Mouse (Mus musculus) heart, embryonic 12.5 days (tissue): ENCODE measurements at regions not wholly inside any gene's neighbourhood (a gene's known extent, or its start where the extent isn't known, plus 50 kb on each side); places are given as distances from the start of the nearest gene placed in this dataset.

Source experiments
- ATAC-seq: fragments of 200-750 bp; cut with Nextera tagmentation; 2 replicates; pipeline ENCODE4 v1.8.0; 2017; ENCODE audit warnings: moderate TSS enrichment, moderate library complexity; ENCODE audit not compliant: insufficient number of reproducible peaks, low FRiP score
- H3K27ac ChIP-seq: fragments of 300-500 bp; sonication (generic); 2 replicates; pipeline ENCODE4 v1.5.1; 2016; ENCODE audit warnings: mild to moderate bottlenecking, moderate library complexity; ENCODE audit not compliant: poor library complexity, severe bottlenecking
- H3K27me3 ChIP-seq: fragments of 300-500 bp; sonication (generic); replicated peaks from 2 replicates; pipeline ENCODE4 v1.6.1; 2016; ENCODE audit warnings: mild to moderate bottlenecking, moderate library complexity
- H3K36me3 ChIP-seq: fragments of 300-500 bp; sonication (generic); 2 replicates; pipeline ENCODE4 v1.6.1; 2016; ENCODE audit warnings: mild to moderate bottlenecking, moderate library complexity
- H3K4me1 ChIP-seq: fragments of 300-500 bp; sonication (generic); replicated peaks from 2 replicates; pipeline ENCODE4 v1.6.1; 2016; ENCODE audit warnings: mild to moderate bottlenecking
- H3K4me2 ChIP-seq: fragments of 300-500 bp; sonication (generic); 2 replicates; pipeline ENCODE4 v1.6.1; 2016; ENCODE audit warnings: mild to moderate bottlenecking, moderate library complexity
- H3K4me3 ChIP-seq: fragments of 300-500 bp; sonication (generic); 2 replicates; pipeline ENCODE4 v1.5.1; 2016; ENCODE audit warnings: mild to moderate bottlenecking
- H3K9ac ChIP-seq: fragments of 300-500 bp; sonication (generic); 2 replicates; pipeline ENCODE4 v1.6.1; 2016; ENCODE audit warnings: mild to moderate bottlenecking, moderate library complexity
- H3K9me3 ChIP-seq: fragments of 300-500 bp; sonication (generic); replicated peaks from 2 replicates; pipeline ENCODE4 v1.6.1; 2016; ENCODE audit warnings: mild to moderate bottlenecking, moderate library complexity
- WGBS: fragments of 180-500 bp; shearing (Covaris S2); methylation state at CpG from one replicate; pipeline ENCODE4 v1.1.7; 2016; 5-methylcytosine and 5-hydroxymethylcytosine counted together

GRCm38 (mm10) chr11:19737331-19737730 lies 186.8 kb upstream of the Spred2 start:
- Histone ChIP-seq H3K4me3 (no peak overlapping the region), H3K9ac (no peak overlapping the region), H3K36me3 (no peaks in the 10 kb centered on the region), H3K4me2 (no peak overlapping the region), H3K27me3 (no peaks in the 10 kb centered on the region), H3K4me1 (peaks cover 3% of the 10 kb centered on the region; the same call in 1 of the 2 replicates), H3K27ac (no peak overlapping the region), H3K9me3 (0 out of 2 replicates have a peak, but pooled peaks cover 3% of the 10 kb centered on the region)
- ATAC-seq = peak; percentile 36; the same call in 1 of the 2 replicates
- 49% methylated on average over 5 of the region's 5 CpGs for WGBS

GRCm38 (mm10) chr11:19737807-19738206 lies 186.4 kb upstream of the Spred2 start:
- 45% methylated on average over 5 of the region's 5 CpGs for WGBS
- Histone ChIP-seq H3K9me3 (0 out of 2 replicates have a peak, but pooled peaks cover 3% of the 10 kb centered on the region), H3K4me2 (no peak overlapping the region), H3K4me1 (peaks cover 3% of the 10 kb centered on the region; the same call in 1 of the 2 replicates), H3K4me3 (no peak overlapping the region), H3K9ac (no peak overlapping the region), H3K27me3 (no peaks in the 10 kb centered on the region), H3K27ac (no peak overlapping the region), H3K36me3 (no peaks in the 10 kb centered on the region)
- peak; percentile 45; the same call in 1 of the 2 replicates for ATAC-seq

DNA sequence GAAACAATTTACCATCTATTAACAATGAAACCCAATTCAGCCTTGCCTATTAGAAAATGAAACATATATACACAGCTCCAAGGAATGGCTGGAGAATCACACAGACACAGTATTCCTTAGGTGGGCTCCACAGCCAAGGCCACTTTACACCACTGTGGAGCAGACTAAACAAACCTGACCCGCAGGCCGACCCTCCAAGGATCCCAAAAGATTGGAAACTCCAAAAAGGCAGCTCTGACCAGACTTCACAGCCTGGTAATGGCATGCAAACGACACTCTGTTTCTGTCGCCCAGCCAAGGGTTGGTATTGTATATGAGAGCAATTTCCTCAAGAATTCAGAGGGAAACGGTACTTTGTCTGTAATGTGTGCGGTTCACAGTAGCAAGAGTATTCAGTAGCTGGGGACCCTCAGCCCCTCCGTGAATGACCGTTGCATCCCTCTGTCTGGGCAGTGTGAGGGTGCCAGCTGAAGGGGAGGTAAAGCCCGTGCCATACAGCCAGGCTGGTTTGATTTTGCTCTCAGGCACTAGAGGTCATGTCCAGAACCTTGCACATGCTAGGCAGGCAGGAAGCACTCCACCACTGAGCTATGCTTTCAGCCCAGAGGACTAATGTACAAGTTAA lies 184.5 kb upstream of the Spred2 start:
- Histone ChIP-seq H3K4me1 (peaks cover 3% of the 10 kb centered on the region; the same call in 1 of the 2 replicates), H3K27me3 (no peaks in the 10 kb centered on the region), H3K9me3 (peaks cover 3% of the 10 kb centered on the region; the same call in 1 of the 2 replicates), H3K4me2 (no peak overlapping the region), H3K4me3 (no peak overlapping the region), H3K9ac (0 out of 2 replicates have a peak overlapping the region, but pooled peaks have one; percentile 6), H3K36me3 (no peaks in the 10 kb centered on the region), H3K27ac (no peak overlapping the region)
- ATAC-seq = no peak
- WGBS = 66% methylated on average over 9 of the region's 9 CpGs

DNA sequence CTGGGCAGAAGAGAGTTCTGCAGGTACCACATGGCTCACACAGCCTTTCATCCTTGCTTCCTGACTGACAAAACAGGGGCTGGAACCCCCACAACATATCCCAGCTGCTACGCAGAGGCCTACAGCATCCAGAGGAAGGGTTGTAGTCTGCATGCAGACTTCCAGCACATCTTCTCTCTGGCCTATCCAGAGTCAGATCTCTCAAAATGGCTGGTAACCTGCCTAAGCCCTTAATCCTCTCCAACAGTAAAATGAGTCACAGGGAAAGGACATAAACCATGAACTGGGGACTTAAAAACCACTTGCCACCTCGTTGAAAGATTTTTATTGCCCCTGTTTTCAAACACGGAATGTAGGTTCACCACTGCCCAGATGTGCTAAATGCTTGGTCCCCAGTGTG lies 183.6 kb upstream of the Spred2 start:
- no peaks in the 10 kb centered on the region for H3K36me3 ChIP-seq
- H3K27ac ChIP-seq = no peak overlapping the region
- peaks cover 3% of the 10 kb centered on the region; the same call in 1 of the 2 replicates for H3K9me3 ChIP-seq
- H3K4me2 ChIP-seq = no peak overlapping the region
- H3K4me1 ChIP-seq = peaks cover 3% of the 10 kb centered on the region; the same call in 1 of the 2 replicates
- 76% methylated on average over 3 of the region's 3 CpGs for WGBS
- no peak overlapping the region for H3K4me3 ChIP-seq
- no peak overlapping the region for H3K9ac ChIP-seq
- ATAC-seq = no peak
- H3K27me3 ChIP-seq = no peaks in the 10 kb centered on the region

GRCm38 (mm10) chr11:19747097-19747972 lies 176.8 kb upstream of the Spred2 start:
- H3K27me3 ChIP-seq = no peaks in the 10 kb centered on the region
- no peaks in the 10 kb centered on the region; the same call in 1 of the 2 replicates for H3K9me3 ChIP-seq
- no peaks in the 10 kb centered on the region for H3K36me3 ChIP-seq
- ATAC-seq = no peak
- 34% methylated on average over 11 of the region's 11 CpGs for WGBS
- H3K4me2 ChIP-seq = no peak overlapping the region
- H3K9ac ChIP-seq = no peak overlapping the region
- H3K4me1 ChIP-seq = peaks cover 5% of the 10 kb centered on the region; the same call in 1 of the 2 replicates
- no peak overlapping the region for H3K27ac ChIP-seq
- no peak overlapping the region for H3K4me3 ChIP-seq

DNA sequence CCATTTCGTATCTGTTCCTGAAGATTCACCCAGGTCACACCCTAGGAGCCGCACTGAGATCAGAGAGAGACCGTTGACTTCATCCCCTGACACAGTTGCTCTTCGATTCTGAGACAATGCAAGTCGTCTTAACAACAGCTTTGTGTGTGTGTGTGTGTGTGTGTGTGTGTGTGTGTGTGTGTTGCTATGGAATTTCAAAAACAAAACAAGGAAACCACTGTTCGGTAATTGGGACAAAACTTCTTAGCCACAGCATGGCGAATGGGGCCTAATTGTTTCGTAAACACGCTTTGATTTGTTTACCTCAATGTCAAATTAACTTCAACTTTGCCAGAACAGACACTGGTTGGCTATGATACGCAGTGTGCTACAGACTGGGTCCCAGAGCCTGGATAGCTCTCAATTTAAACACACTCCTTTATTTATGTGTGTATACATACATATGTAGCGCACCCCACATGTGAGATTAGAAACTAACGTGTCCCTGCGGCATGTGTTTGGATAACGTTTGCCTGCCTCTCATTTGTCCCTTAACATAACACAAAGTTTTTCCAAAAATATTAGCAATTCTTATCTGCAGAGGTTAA lies 176.1 kb upstream of the Spred2 start:
- Histone ChIP-seq H3K9me3 (peaks cover under 1% of the 10 kb centered on the region; the same call in 1 of the 2 replicates), H3K36me3 (no peaks in the 10 kb centered on the region), H3K27me3 (no peaks in the 10 kb centered on the region), H3K9ac (no peak overlapping the region), H3K27ac (no peak overlapping the region), H3K4me2 (no peak overlapping the region), H3K4me3 (no peak overlapping the region), H3K4me1 (peaks cover 5% of the 10 kb centered on the region; the same call in 1 of the 2 replicates)
- 49% methylated on average over 14 of the region's 14 CpGs for WGBS
- no peak for ATAC-seq

DNA sequence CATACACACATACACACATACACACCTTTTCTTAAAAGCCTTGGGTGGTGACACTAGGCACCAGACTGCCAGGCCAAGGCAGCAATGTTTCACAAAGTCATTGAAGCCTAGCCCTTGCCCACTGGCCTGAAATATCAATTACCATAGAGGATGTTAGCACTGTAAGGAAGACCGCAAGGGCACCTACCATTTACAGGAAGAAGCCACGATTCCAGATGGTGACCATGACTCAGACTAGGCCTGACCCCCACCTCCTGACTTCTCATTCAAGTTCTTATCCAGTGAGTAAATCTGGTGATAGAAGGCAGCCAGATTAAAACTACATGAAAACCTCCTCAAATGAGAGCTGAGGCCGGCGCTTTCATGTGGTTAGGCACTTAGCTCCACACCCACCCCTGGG lies 165.3 kb upstream of the Spred2 start:
- Histone ChIP-seq H3K9ac (no peak overlapping the region), H3K4me2 (no peak overlapping the region), H3K4me3 (no peak overlapping the region), H3K27me3 (no peaks in the 10 kb centered on the region), H3K4me1 (no peaks in the 10 kb centered on the region), H3K27ac (no peak overlapping the region), H3K9me3 (no peaks in the 10 kb centered on the region), H3K36me3 (no peaks in the 10 kb centered on the region)
- no peak for ATAC-seq
- 82% methylated on average over 4 of the region's 4 CpGs for WGBS

GRCm38 (mm10) chr11:19760861-19761693 lies 163.1 kb upstream of the Spred2 start:
- H3K27ac ChIP-seq = no peak overlapping the region
- H3K4me1 ChIP-seq = no peaks in the 10 kb centered on the region
- no peaks in the 10 kb centered on the region for H3K27me3 ChIP-seq
- WGBS = 18% methylated on average over 16 of the region's 16 CpGs
- H3K9ac ChIP-seq = peak overlapping the region; percentile 31; the same call in 1 of the 2 replicates
- no peak for ATAC-seq
- peak overlapping the region; percentile 60 for H3K4me2 ChIP-seq
- H3K9me3 ChIP-seq = no peaks in the 10 kb centered on the region
- H3K36me3 ChIP-seq = no peaks in the 10 kb centered on the region
- H3K4me3 ChIP-seq = peak overlapping the region; percentile 31

- ATAC-seq = no peak
- Histone ChIP-seq H3K9me3 (no peaks in the 10 kb centered on the region), H3K27me3 (no peaks in the 10 kb centered on the region), H3K4me1 (no peaks in the 10 kb centered on the region), H3K36me3 (no peaks in the 10 kb centered on the region), H3K9ac (no peak overlapping the region), H3K4me2 (no peak overlapping the region), H3K27ac (no peak overlapping the region), H3K4me3 (no peak overlapping the region)
- 47% methylated on average over 4 of the region's 4 CpGs for WGBS
Observed at GRCm38 (mm10) chr11:19761694-19761976, 162.5 kb upstream of the Spred2 start.

DNA sequence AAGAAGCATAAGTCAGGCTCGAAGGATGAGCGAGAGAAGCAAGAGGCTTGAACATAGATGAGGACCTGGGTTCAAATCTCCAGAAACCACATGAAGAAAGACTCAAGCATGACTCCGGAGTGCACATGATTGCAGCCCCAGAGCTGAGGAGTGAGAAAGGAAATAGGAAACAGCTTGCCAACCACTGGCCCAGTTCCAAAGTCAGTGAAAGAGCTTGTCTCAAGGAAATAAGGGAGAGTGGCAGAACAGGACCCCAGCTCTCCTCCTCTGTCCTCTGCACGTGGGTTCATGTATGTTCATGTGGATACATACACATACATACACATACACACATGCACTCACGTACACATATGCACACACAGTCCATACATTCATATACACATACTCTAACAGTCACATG lies 156.9 kb upstream of the Spred2 start:
- WGBS = 83% methylated on average over 5 of the region's 5 CpGs
- no peak for ATAC-seq
- Histone ChIP-seq H3K36me3 (no peaks in the 10 kb centered on the region), H3K4me2 (no peak overlapping the region), H3K9ac (no peak overlapping the region), H3K4me1 (no peaks in the 10 kb centered on the region), H3K27me3 (no peaks in the 10 kb centered on the region), H3K4me3 (no peak overlapping the region), H3K9me3 (no peaks in the 10 kb centered on the region), H3K27ac (no peak overlapping the region)
